Mouse (Mus musculus) lung, embryonic 14.5 days (tissue): ENCODE results near the gene Il13. TPM values are rescaled to one million over a fixed set of nuclear protein-coding genes. Genes with fewer than 3 reads are reported as not detected.

Source experiments
- ATAC-seq: fragments of 200-750 bp; cut with Nextera tagmentation; 2 replicates; pipeline ENCODE4 v1.8.0; 2017; ENCODE audit warnings: mild to moderate bottlenecking, moderate TSS enrichment, moderate library complexity; ENCODE audit not compliant: insufficient read depth
- DNase-seq: peaks from one replicate; pipeline ENCODE4 v3.0.0-alpha.2; 2015
- H3K27ac ChIP-seq: fragments of 300-500 bp; sonication (generic); 2 replicates; pipeline ENCODE4 v1.5.1; 2014; ENCODE audit warnings: low read depth, mild to moderate bottlenecking, moderate library complexity
- H3K27me3 ChIP-seq: fragments of 300-500 bp; sonication (generic); 2 replicates; pipeline ENCODE4 v1.6.1; 2014; ENCODE audit warnings: low read length, control low read depth; ENCODE audit not compliant: insufficient read depth
- H3K36me3 ChIP-seq: fragments of 300-500 bp; sonication (generic); 2 replicates; pipeline ENCODE4 v1.6.1; 2014; ENCODE audit warnings: control low read depth; ENCODE audit not compliant: insufficient read depth
- H3K4me1 ChIP-seq: fragments of 300-500 bp; sonication (generic); 2 replicates; pipeline ENCODE4 v1.6.1; 2014; ENCODE audit warnings: antibody characterized with exemption, control low read depth; ENCODE audit not compliant: insufficient read depth
- H3K4me2 ChIP-seq: fragments of 300-500 bp; sonication (generic); 2 replicates; pipeline ENCODE4 v1.6.1; 2014; ENCODE audit warnings: mild to moderate bottlenecking
- H3K4me3 ChIP-seq: fragments of 300-500 bp; sonication (generic); 2 replicates; pipeline ENCODE4 v1.5.1; 2014; ENCODE audit warnings: low read depth, low read length
- H3K9ac ChIP-seq: fragments of 300-500 bp; sonication (generic); 2 replicates; pipeline ENCODE4 v1.6.1; 2014
- H3K9me3 ChIP-seq: fragments of 300-500 bp; sonication (generic); 2 replicates; pipeline ENCODE4 v1.6.1; 2016; ENCODE audit warnings: low read depth, low read length, control low read depth
- CTCF ChIP-seq: IDR thresholded peaks from 2 replicates; pipeline ENCODE4 v1.5.1; 2016; ENCODE audit warnings: antibody characterized with exemption, low read depth
- WGBS: fragments of 180-500 bp; shearing (Covaris S2); extraction: QIAGEN DNeasy Blood & Tissue Kit; methylation state at CpG from one replicate; pipeline ENCODE4 v1.1.7; 2014; 5-methylcytosine and 5-hydroxymethylcytosine counted together
- polyA plus RNA-seq: library from polyadenylated mRNA; unstranded; fragments of >200 nt; fragmentation: Nextera tagmentation; extraction: Ambion mirVana; gene quantifications from 2 replicates; pipeline ENCODE4 v1.2.1, GENCODE M21; 2014

Gene Il13
- polyA plus RNA-seq, 1 experiment from 2014 or later: not detected

- no peaks in the 10 kb centered on the region for H3K36me3 ChIP-seq
- TF ChIP-seq CTCF: peak; percentile 60
- H3K4me3 ChIP-seq: no peak overlapping the region
- 68% methylated on average over 14 of the region's 14 CpGs for WGBS
- H3K9me3 ChIP-seq: no peaks in the 10 kb centered on the region
- H3K4me2 ChIP-seq: no peak overlapping the region
- no peak overlapping the region for H3K27ac ChIP-seq
- peaks cover 19% of the 10 kb centered on the region for H3K27me3 ChIP-seq
- H3K4me1 ChIP-seq: no peaks in the 10 kb centered on the region
- DNase-seq: peak; percentile 42
- H3K9ac ChIP-seq: no peak overlapping the region
- ATAC-seq: no peak
Observed at GRCm38 (mm10) chr11:53632122-53632733, 2.3 kb downstream of the Il13 start.

GRCm38 (mm10) chr11:53627859-53628258, 6.6 kb downstream of the Il13 start:
- Histone ChIP-seq H3K4me1 (no peaks in the 10 kb centered on the region), H3K4me2 (no peak overlapping the region), H3K9ac (no peak overlapping the region), H3K4me3 (no peak overlapping the region), H3K9me3 (no peaks in the 10 kb centered on the region), H3K36me3 (no peaks in the 10 kb centered on the region), H3K27ac (no peak overlapping the region), H3K27me3 (no peaks in the 10 kb centered on the region)
- peak; percentile 95 for TF ChIP-seq CTCF
- ATAC-seq: peak; percentile 62; the same call in 1 of the 2 replicates
- DNase-seq: peak; percentile 93
- WGBS: 0% methylated on average over 1 of the region's 1 CpGs

GRCm38 (mm10) chr11:53626802-53627373, 7.6 kb downstream of the Il13 start:
- no peaks in the 10 kb centered on the region for H3K4me1 ChIP-seq
- H3K36me3 ChIP-seq: no peaks in the 10 kb centered on the region
- ATAC-seq: no peak
- H3K27ac ChIP-seq: no peak overlapping the region
- TF ChIP-seq CTCF: no peak
- no peak for DNase-seq
- no peaks in the 10 kb centered on the region for H3K27me3 ChIP-seq
- 63% methylated on average over 17 of the region's 17 CpGs for WGBS
- H3K9me3 ChIP-seq: no peaks in the 10 kb centered on the region
- H3K4me3 ChIP-seq: no peak overlapping the region
- no peak overlapping the region for H3K4me2 ChIP-seq
- no peak overlapping the region for H3K9ac ChIP-seq

GRCm38 (mm10) chr11:53624124-53624523, 10.4 kb downstream of the Il13 start:
- 89% methylated on average over 2 of the region's 2 CpGs for WGBS
- H3K4me1 ChIP-seq: no peaks in the 10 kb centered on the region
- TF ChIP-seq CTCF: 0 out of 2 replicates have a peak, but pooled peaks have one; percentile 18
- no peak for DNase-seq
- no peaks in the 10 kb centered on the region for H3K36me3 ChIP-seq
- no peaks in the 10 kb centered on the region for H3K27me3 ChIP-seq
- no peak overlapping the region for H3K27ac ChIP-seq
- no peak overlapping the region for H3K4me2 ChIP-seq
- ATAC-seq: no peak
- H3K9me3 ChIP-seq: no peaks in the 10 kb centered on the region
- H3K9ac ChIP-seq: no peak overlapping the region
- H3K4me3 ChIP-seq: no peak overlapping the region

GRCm38 (mm10) chr11:53623573-53623972, 10.9 kb downstream of the Il13 start:
- Histone ChIP-seq H3K4me2 (no peak overlapping the region), H3K36me3 (no peaks in the 10 kb centered on the region), H3K4me1 (no peaks in the 10 kb centered on the region), H3K9me3 (no peaks in the 10 kb centered on the region), H3K27ac (no peak overlapping the region), H3K9ac (no peak overlapping the region), H3K4me3 (no peak overlapping the region), H3K27me3 (no peaks in the 10 kb centered on the region)
- DNase-seq (no peak), ATAC-seq (no peak)
- no peak for TF ChIP-seq CTCF
- WGBS: 58% methylated on average over 9 of the region's 9 CpGs

GRCm38 (mm10) chr11:53622440-53622806, 12.1 kb downstream of the Il13 start:
- no peak for TF ChIP-seq CTCF
- H3K4me2 ChIP-seq: no peak overlapping the region
- no peaks in the 10 kb centered on the region for H3K36me3 ChIP-seq
- 63% methylated on average over 6 of the region's 6 CpGs for WGBS
- H3K4me1 ChIP-seq: no peaks in the 10 kb centered on the region
- H3K9me3 ChIP-seq: no peaks in the 10 kb centered on the region
- ATAC-seq (no peak), DNase-seq (no peak)
- no peak overlapping the region for H3K27ac ChIP-seq
- H3K4me3 ChIP-seq: no peak overlapping the region
- H3K27me3 ChIP-seq: no peaks in the 10 kb centered on the region
- no peak overlapping the region for H3K9ac ChIP-seq

- Histone ChIP-seq H3K9me3 (no peaks in the 10 kb centered on the region), H3K27me3 (no peaks in the 10 kb centered on the region), H3K36me3 (no peaks in the 10 kb centered on the region), H3K9ac (no peak overlapping the region), H3K4me1 (no peaks in the 10 kb centered on the region), H3K4me3 (no peak overlapping the region), H3K27ac (no peak overlapping the region), H3K4me2 (no peak overlapping the region)
- 80% methylated on average over 11 of the region's 11 CpGs for whole genome bisulfite sequencing
- ATAC-seq (no peak), DNase-seq (no peak)
- no peak for TF ChIP-seq CTCF
Observed at GRCm38 (mm10) chr11:53621582-53622439, 12.7 kb downstream of the Il13 start.
